Mouse (Mus musculus) heart, adult 2 months (tissue): ENCODE data around the gene Rph3al. TPM values are rescaled to one million over a fixed set of nuclear protein-coding genes. Genes with fewer than 3 reads are reported as not detected.

Experiments
- DNase-seq, 2 experiments: peaks; one replicate each; pipeline ENCODE4 v3.0.0; 2021
- H3K27ac ChIP-seq: fragments of 200-600 bp; 2 replicates; pipeline ENCODE4 v1.8.1; 2022
- H3K27me3 ChIP-seq: fragments of 200-500 bp; 2 replicates; pipeline ENCODE4 v1.6.1; 2012; ENCODE audit warnings: mild to moderate bottlenecking, low read length, inconsistent platforms, mixed read lengths; ENCODE audit not compliant: control insufficient read depth, insufficient read depth
- H3K36me3 ChIP-seq: fragments of 200-500 bp; 2 replicates; pipeline ENCODE4 v1.6.1; 2012; ENCODE audit warnings: low read length, inconsistent platforms; ENCODE audit not compliant: control insufficient read depth, insufficient read depth
- H3K4me1 ChIP-seq: fragments of 200-500 bp; 2 replicates; pipeline ENCODE4 v1.6.1; 2011; ENCODE audit warnings: low read length; ENCODE audit not compliant: control insufficient read depth, insufficient read depth
- H3K4me3 ChIP-seq: fragments of 200-600 bp; 2 replicates; pipeline ENCODE4 v1.8.1; 2022
- H3K79me2 ChIP-seq: fragments of 200-500 bp; replicated peaks from 2 replicates; pipeline ENCODE4 v1.6.1; 2012; ENCODE audit warnings: mild to moderate bottlenecking, inconsistent platforms, low read length, moderate library complexity, mixed read lengths; ENCODE audit not compliant: control insufficient read depth, insufficient read depth
- H3K9ac ChIP-seq: fragments of 200-500 bp; 2 replicates; pipeline ENCODE4 v1.6.1; 2012; ENCODE audit warnings: low read depth, mild to moderate bottlenecking, control low read depth, inconsistent platforms, low read length, mixed read lengths
- CTCF ChIP-seq: fragments of 200-600 bp; IDR thresholded peaks from 2 replicates; pipeline ENCODE4 v1.8.1; 2022; ENCODE audit warnings: antibody characterized with exemption, mild to moderate bottlenecking, moderate library complexity
- EP300 ChIP-seq: fragments of 200-500 bp; IDR thresholded peaks from 2 replicates; pipeline ENCODE4 v1.6.1; 2011; ENCODE audit warnings: low read depth, low read length, control low read depth; ENCODE audit not compliant: insufficient read depth
- POLR2A ChIP-seq: fragments of 200-500 bp; IDR thresholded peaks from 2 replicates; pipeline ENCODE4 v1.6.1; 2011; ENCODE audit warnings: mild to moderate bottlenecking, low read depth, low read length, control low read depth; ENCODE audit not compliant: insufficient read depth
- WGBS: fragments of 180-500 bp; shearing (Covaris S2); methylation state at CpG from one replicate; pipeline ENCODE4 v1.1.7; 2018; 5-methylcytosine and 5-hydroxymethylcytosine counted together
- intact Hi-C: fragments of 180-260 bp; cut with DNase I; formaldehyde crosslinking; loops from one replicate; pipeline ENCODE4 v1.15.1; 2025
- polyA plus RNA-seq: library from polyadenylated mRNA; depleted of rRNA; stranded (reverse); fragments of >200 nt; gene quantifications from 2 replicates; pipeline ENCODE4 v1.2.3, GENCODE M21; 2012
- total RNA-seq, 2 experiments: library from RNA; stranded (reverse); gene quantifications; 2 replicates each; pipeline ENCODE4 v1.2.3; 2021

Gene Rph3al
- total and polyA plus RNA-seq, 3 experiments: 5.9 to 11.7 (median 11.1) TPM

GRCm38 (mm10) chr11:75811900-75812299, 126.3 kb downstream of the Rph3al start:
- Histone ChIP-seq H3K9ac (no peak overlapping the region), H3K79me2 (no peaks in the 10 kb centered on the region), H3K27ac (peak overlapping the region; percentile 52; the same call in 1 of the 2 replicates), H3K4me3 (no peak overlapping the region), H3K4me1 (peaks cover 5% of the 10 kb centered on the region), H3K36me3 (no peaks in the 10 kb centered on the region), H3K27me3 (no peaks in the 10 kb centered on the region)
- TF ChIP-seq POLR2A (no peak), CTCF (no peak), EP300 (peak; percentile 68; the same call in 1 of the 2 replicates)
- DNase-seq: peak; percentile 87 to 91
- intact Hi-C loops: no loop called here
- 8% methylated on average over 3 of the region's 3 CpGs for WGBS

GRCm38 (mm10) chr11:75810526-75810925, 127.7 kb downstream of the Rph3al start:
- TF ChIP-seq POLR2A (no peak), CTCF (no peak), EP300 (no peak)
- H3K27me3 ChIP-seq: no peaks in the 10 kb centered on the region
- WGBS: 93% methylated on average over 3 of the region's 3 CpGs
- intact Hi-C loops: no loop called here
- no peaks in the 10 kb centered on the region for H3K79me2 ChIP-seq
- H3K4me1 ChIP-seq: peaks cover 5% of the 10 kb centered on the region
- H3K4me3 ChIP-seq: no peak overlapping the region
- no peak overlapping the region for H3K27ac ChIP-seq
- DNase-seq: no peak
- H3K36me3 ChIP-seq: no peaks in the 10 kb centered on the region
- H3K9ac ChIP-seq: no peak overlapping the region

GRCm38 (mm10) chr11:75807486-75807885, 130.7 kb downstream of the Rph3al start:
- Histone ChIP-seq H3K4me1 (peaks cover 5% of the 10 kb centered on the region), H3K27ac (no peak overlapping the region), H3K79me2 (no peaks in the 10 kb centered on the region), H3K36me3 (no peaks in the 10 kb centered on the region), H3K9ac (no peak overlapping the region), H3K4me3 (no peak overlapping the region), H3K27me3 (no peaks in the 10 kb centered on the region)
- TF ChIP-seq POLR2A (no peak), EP300 (no peak), CTCF (no peak)
- 62% methylated on average over 5 of the region's 5 CpGs for WGBS
- DNase-seq: no peak
- intact Hi-C loops: no loop called here

- no peaks in the 10 kb centered on the region for H3K27me3 ChIP-seq
- H3K27ac ChIP-seq: no peak overlapping the region
- no peaks in the 10 kb centered on the region for H3K4me1 ChIP-seq
- H3K36me3 ChIP-seq: no peaks in the 10 kb centered on the region
- H3K4me3 ChIP-seq: no peak overlapping the region
- intact Hi-C loops: no loop called here
- 73% methylated on average over 7 of the region's 7 CpGs for WGBS
- DNase-seq: no peak
- TF ChIP-seq EP300 (no peak), POLR2A (no peak), CTCF (no peak)
- H3K79me2 ChIP-seq: no peaks in the 10 kb centered on the region
- no peak overlapping the region for H3K9ac ChIP-seq
These were observed 136.3 kb downstream of the Rph3al start for GRCm38 (mm10) chr11:75801771-75802550.

GRCm38 (mm10) chr11:75801369-75801768, 136.9 kb downstream of the Rph3al start:
- H3K4me1 ChIP-seq: no peaks in the 10 kb centered on the region; the same call in 1 of the 2 replicates
- H3K79me2 ChIP-seq: no peaks in the 10 kb centered on the region
- no peaks in the 10 kb centered on the region for H3K27me3 ChIP-seq
- 80% methylated on average over 4 of the region's 4 CpGs for WGBS
- TF ChIP-seq CTCF: no peak
- TF ChIP-seq EP300: no peak
- TF ChIP-seq POLR2A: no peak
- intact Hi-C loops: no loop called here
- H3K9ac ChIP-seq: no peak overlapping the region
- H3K27ac ChIP-seq: no peak overlapping the region
- H3K4me3 ChIP-seq: no peak overlapping the region
- no peak for DNase-seq
- no peaks in the 10 kb centered on the region for H3K36me3 ChIP-seq

GRCm38 (mm10) chr11:75796536-75797246, 141.5 kb downstream of the Rph3al start:
- 69% methylated on average over 13 of the region's 13 CpGs for WGBS
- TF ChIP-seq EP300 (0 out of 2 replicates have a peak, but pooled peaks have one; percentile 18), POLR2A (no peak)
- no peak overlapping the region for H3K4me3 ChIP-seq
- no peaks in the 10 kb centered on the region for H3K79me2 ChIP-seq
- peak in 1 of 2 experiments; percentile 9 for DNase-seq
- no peak overlapping the region for H3K9ac ChIP-seq
- no peaks in the 10 kb centered on the region; the same call in 1 of the 2 replicates for H3K4me1 ChIP-seq
- no peaks in the 10 kb centered on the region for H3K36me3 ChIP-seq
- no peak overlapping the region for H3K27ac ChIP-seq
- H3K27me3 ChIP-seq: peaks cover 4% of the 10 kb centered on the region
- intact Hi-C loops: no loop called here
